Mouse (Mus musculus) layer of hippocampus, postnatal 10 days (tissue): ENCODE data around the gene Xpo5. TPM values are rescaled to one million over a fixed set of nuclear protein-coding genes. Genes with fewer than 3 reads are reported as not detected.

Source experiments
- DNase-seq, 2 experiments: peaks; one replicate each; pipeline ENCODE4 v3.0.0; 2021; ENCODE audit warnings: low spot score in 2 of 2
- total RNA-seq, 2 experiments: library from RNA; stranded (reverse); gene quantifications; 2 replicates each; pipeline ENCODE4 v1.2.3; 2021

Gene Xpo5
- total RNA-seq, 2 experiments from 2014 or later, result 43.0 to 43.9 TPM

GRCm38 (mm10) chr17:46255147-46255546 lies 52.6 kb downstream of the Xpo5 start:
- DNase-seq, result no peak

GRCm38 (mm10) chr17:46258279-46259053 lies 55.9 kb downstream of the Xpo5 start:
- no peak for DNase-seq

- no peak for DNase-seq
These were observed 57.1 kb downstream of the Xpo5 start for GRCm38 (mm10) chr17:46259675-46260074.

GRCm38 (mm10) chr17:46262201-46262694 lies 59.7 kb downstream of the Xpo5 start:
- no peak for DNase-seq

- DNase-seq, result no peak
These were observed 62.9 kb downstream of the Xpo5 start for GRCm38 (mm10) chr17:46265502-46265901.

GRCm38 (mm10) chr17:46265918-46266618 lies 63.5 kb downstream of the Xpo5 start:
- DNase-seq, result peak; percentile 92 to 95

GRCm38 (mm10) chr17:46266986-46267385 lies 64.4 kb downstream of the Xpo5 start:
- no peak for DNase-seq

- no peak for DNase-seq
These were observed 64.9 kb downstream of the Xpo5 start for GRCm38 (mm10) chr17:46267511-46267910.

- no peak for DNase-seq
These were observed 65.6 kb downstream of the Xpo5 start for GRCm38 (mm10) chr17:46268026-46268720.

- peak in 1 of 2 experiments; percentile 50 for DNase-seq
These were observed 67.4 kb downstream of the Xpo5 start for GRCm38 (mm10) chr17:46269771-46270534.

GRCm38 (mm10) chr17:46272058-46272457 lies 69.5 kb downstream of the Xpo5 start:
- DNase-seq, result no peak

- DNase-seq, result no peak
These were observed 70.1 kb downstream of the Xpo5 start for GRCm38 (mm10) chr17:46272675-46273074.

GRCm38 (mm10) chr17:46273803-46274236 lies 71.2 kb downstream of the Xpo5 start:
- DNase-seq, result no peak

GRCm38 (mm10) chr17:46274465-46274864 lies 71.9 kb downstream of the Xpo5 start:
- no peak for DNase-seq

GRCm38 (mm10) chr17:46275034-46275433 lies 72.5 kb downstream of the Xpo5 start:
- DNase-seq, result no peak

GRCm38 (mm10) chr17:46275506-46275905 lies 72.9 kb downstream of the Xpo5 start:
- no peak for DNase-seq

- DNase-seq, result no peak
These were observed 75.0 kb downstream of the Xpo5 start for GRCm38 (mm10) chr17:46277586-46277985.

- DNase-seq, result no peak
These were observed 75.6 kb downstream of the Xpo5 start for GRCm38 (mm10) chr17:46278011-46278765.

- peak; percentile 78 to 82 for DNase-seq
These were observed 80.0 kb downstream of the Xpo5 start, which contains the start of gene Tjap1 for GRCm38 (mm10) chr17:46282483-46283123. TSS of gene Tjap1 (minus strand) at chr17:46283026.

- no peak for DNase-seq
These were observed 80.6 kb downstream of the Xpo5 start for GRCm38 (mm10) chr17:46283140-46283539.
